Mouse (Mus musculus) activated CD4-positive, CD25-positive, alpha-beta regulatory T cell, adult 9 weeks (primary cell): ENCODE measurements around the gene Tulp2. TPM values are rescaled to one million over a fixed set of nuclear protein-coding genes. Genes with fewer than 3 reads are reported as not detected.

Experiments used
- polyA plus RNA-seq: library from polyadenylated mRNA; unstranded; fragments of 100-300 nt; shearing (Covaris generic); gene quantifications from one replicate; pipeline ENCODE4 v1.2.1, GENCODE M21; 2017

Tulp2 gene
- polyA plus RNA-seq: 1.7 TPM

DNA sequence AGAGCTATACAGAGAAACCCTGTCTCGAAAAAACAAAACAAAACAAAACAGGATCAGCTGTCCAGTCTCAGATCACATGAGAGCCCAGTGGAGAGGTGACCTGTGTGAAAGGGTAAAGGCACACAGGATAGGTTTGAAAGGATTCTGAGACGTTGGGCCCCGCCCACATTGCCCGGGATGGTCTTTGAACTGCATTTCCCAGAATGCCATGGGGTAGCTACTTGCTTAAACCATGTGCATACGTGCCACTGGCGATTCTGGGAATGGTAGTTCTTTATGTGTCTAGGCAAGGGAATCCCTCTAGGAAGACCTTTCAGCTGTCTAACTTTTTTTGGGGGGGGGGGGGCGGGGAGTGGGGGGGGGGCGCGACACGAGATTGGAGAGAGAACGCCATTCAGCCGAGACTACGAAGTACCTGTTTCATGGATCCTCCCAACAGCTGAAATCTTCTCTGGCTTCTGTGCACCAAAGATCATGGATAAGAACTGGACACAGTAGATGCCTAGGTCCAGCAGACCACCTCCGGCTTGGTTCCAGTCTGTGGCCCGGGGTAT lies at the start of gene Tulp2:
Tulp2 (plus strand) TSS at position 504 of the 554 bp plus-strand sequence.

DNA sequence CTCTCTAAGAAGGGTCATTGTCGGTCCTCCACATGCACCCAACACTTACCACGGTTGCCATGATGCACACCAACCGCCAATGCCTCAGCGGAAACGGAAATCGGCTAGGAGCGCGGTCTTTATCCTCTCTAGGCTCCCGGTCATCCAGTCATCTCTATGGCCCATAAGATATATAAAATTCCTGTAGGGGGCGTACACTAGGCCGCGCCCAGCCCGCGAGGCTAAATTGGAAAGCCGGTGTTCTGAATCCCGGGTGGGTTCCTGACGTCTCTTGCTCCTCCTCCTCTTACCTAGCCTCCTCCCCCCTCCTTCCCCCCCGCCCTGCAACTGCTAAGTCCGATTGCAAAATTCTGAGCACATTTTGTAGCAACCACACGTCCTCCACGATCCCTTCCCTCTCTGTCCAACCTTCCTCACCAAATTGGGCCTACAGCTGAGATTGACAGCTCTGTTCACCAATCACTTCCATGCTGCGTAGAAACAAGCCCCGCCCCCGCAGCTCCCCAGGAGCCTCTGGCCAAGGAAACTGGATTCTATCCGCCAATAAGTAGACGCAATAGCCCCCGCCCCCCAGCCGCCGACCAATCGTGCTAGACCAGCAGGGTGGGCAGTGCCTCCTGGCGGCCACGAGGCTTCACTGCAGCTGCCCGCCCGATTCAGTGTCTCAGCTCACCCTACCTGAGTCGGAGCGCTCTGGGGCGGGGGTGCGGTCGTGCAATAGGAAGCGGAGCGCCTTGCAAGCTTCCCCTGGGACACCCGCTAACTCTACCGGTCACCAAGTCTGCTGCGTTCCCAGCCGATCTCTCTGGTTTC lies 47.3 kb upstream of the Tulp2 start, which contains the start of gene Gys1:
Gys1 (plus strand) TSS at position 642 of the 813 bp plus-strand sequence.

DNA sequence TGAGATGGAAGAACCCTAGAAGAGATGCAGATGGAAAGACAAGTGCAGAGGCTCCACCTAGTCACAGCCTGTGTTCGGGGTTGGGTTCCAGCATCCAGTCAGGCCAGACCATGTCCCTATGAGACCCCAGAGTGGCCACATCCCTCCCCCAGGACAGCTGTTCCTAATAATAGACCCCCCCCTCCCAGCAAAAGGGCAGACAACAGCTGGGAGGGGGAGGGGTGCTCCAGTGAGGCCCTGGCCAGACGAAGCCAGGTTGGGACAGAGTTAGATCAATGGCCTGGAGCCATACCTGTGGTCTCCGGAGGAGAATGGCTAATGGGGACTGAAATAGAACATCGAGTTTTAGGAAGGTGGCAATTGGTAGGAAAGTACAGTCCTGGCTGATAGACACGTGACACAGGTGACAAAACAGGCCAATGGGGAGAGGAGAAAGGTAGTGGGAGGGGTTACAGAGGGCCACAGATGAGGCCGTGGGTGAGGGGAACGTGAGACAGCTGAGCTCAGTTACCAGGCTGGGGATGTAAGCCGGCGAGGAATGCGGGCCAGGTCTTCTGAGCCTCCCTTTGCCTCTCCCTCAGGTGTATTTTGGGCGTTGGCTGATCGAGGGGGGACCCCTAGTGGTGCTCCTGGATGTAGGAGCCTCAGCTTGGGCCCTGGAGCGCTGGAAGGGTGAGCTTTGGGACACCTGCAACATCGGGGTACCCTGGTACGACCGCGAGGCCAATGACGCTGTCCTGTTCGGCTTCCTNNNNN lies 44.0 kb upstream of the Tulp2 start, which contains the start of gene Ruvbl2:
Ruvbl2 (minus strand) TSS at position 576 of the 756 bp plus-strand sequence.

DNA sequence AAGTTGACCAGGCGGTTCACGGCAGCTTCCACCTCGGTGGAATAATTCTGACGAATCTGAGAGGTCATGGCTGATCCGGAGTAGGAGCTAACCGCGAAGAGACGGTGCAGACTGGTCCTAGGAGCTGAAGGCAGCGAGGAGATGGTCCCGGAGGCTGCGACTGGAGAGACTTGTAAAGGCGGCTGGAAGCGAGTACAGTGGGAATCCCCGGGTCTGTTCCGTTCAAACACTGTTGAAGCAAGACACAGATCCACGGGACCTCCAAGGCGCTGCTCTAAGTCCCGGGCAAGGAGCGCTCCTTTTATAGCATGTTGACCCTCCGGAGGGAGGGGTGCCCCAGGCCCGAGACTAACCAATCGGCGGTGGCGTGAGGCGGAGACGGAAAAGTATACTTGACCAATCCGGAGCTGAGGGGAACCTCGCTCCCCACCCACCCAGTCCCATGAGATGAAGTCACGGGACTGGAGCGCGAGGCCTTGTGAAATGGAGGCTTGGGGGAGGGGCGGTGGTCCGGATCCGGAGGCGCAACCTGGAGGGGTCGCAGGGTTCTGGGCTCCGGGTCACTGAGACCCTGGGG lies 22.0 kb upstream of the Tulp2 start, which contains the start of gene Ftl1:
Ftl1 (minus strand) TSS at position 321 of the 577 bp plus-strand sequence.

DNA sequence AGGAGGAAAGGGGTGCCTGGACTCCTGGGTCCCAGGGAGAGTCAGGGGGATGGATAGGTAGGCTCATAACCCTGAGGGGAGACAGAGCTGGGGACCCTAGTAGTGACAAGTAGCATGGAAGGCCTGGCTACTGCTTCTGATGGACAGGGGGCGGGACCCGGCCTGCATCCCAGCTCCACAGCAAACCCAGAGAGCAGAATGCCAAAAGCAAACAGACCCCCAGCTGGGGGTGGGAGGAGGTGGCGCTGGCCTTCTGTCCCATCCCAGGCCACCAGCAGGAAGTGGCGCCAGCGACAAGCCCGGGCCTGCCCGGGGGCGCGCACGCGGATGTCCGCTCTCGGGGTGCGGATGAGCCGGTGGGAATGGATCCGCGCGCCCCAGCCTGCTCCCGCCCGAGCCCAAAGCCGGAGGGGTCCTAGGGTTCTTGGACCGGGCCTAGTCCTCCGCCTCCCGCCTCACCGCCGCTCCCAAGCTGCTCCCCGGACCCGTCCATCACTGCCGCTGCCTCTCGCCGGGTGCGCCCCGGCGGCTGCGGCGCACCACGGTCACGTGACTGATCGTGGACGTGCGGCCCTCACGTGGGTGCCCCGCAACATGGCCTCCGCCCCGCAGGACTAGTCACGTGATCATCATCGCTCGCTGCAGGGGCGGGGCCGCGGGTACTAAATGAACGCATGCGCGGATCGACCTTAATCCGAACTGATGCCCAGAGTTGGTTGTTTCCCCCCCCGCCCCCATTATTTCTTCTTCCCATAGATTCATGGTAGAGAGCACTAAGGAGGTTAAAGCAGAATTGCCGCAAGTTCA lies 15.2 kb upstream of the Tulp2 start, which contains the start of gene Bax:
Bax (minus strand) TSS at position 616 of the 807 bp plus-strand sequence.

DNA sequence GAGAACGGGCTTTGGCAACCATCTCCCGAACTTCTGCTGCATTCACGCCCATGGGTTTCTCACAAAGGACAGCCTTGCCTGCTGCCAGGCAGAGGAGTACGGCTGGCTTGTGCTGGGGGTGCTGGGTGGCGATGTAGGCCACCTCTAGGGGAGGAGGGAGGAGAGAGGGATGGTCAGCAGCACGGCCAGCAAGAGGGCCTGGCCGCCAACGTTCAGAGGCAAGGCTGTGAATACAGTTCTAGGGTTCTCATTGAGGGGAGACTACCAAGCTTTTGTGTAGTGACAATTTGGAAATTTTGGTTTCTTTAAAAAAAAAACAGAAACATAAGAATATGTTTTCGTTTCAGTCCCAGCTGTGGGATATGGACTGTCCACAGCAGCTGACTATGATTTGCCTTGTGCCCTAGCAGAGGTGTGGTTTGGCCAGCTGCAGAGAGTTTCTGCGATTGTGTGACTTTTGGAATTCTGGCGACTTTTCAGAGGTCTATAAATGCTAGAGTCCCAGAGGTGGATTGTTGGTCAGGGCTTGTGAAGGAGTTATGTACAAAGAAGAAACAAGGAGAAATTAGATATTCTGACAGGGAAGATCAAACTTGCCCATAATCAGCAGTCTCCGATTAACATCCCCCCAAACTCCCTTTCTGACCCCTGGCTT lies 5.2 kb downstream of the Tulp2 start, which contains the start of gene Gm45808:
Gm45808 (minus strand) TSS at position 51 of the 655 bp plus-strand sequence.

DNA sequence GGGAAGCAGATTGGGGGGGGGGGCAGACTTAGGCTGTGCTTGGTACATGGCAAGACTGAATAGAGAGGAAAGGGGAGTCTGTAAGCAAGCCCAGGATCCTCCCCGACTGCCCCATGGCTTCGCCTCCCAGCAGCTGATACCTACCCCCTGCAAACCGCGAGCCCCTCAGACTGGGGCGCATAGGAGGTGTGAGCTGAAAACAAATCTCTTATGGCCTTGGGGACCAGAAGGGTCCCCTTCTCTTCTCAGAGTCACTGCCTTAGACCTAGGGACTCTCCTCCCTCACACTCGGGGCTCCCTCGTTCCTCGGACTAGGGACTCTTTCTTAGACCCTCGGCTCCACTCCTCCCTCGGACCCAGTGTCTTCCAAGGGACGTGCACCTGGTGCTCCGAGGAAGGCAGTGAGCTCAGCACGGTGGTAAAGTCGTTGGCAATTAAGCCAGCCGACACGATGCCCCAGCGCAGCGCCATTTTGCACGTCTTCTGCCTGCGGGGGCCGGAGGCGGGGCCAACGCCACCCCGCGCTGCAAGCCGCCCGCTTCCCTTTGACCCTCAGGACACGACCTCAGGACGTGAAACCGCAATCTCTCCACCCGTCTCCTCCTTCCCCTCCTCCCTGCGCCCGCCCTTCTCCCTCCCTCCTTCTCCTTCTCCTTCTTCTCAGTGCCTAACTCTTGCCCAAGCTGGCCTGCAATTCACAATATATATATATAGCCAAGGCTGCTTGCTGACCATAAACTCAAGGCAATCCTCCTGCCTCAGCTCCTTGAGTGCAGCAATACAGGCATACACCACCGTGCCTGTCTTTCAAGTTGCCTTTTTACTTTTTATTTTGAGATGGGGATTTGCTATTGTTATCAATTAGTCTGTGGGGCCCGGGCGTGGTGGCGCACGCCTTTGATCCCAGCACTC lies 6.9 kb downstream of the Tulp2 start, which contains the start of gene Dhdh:
Dhdh (minus strand) TSS at position 513 of the 912 bp plus-strand sequence.

DNA sequence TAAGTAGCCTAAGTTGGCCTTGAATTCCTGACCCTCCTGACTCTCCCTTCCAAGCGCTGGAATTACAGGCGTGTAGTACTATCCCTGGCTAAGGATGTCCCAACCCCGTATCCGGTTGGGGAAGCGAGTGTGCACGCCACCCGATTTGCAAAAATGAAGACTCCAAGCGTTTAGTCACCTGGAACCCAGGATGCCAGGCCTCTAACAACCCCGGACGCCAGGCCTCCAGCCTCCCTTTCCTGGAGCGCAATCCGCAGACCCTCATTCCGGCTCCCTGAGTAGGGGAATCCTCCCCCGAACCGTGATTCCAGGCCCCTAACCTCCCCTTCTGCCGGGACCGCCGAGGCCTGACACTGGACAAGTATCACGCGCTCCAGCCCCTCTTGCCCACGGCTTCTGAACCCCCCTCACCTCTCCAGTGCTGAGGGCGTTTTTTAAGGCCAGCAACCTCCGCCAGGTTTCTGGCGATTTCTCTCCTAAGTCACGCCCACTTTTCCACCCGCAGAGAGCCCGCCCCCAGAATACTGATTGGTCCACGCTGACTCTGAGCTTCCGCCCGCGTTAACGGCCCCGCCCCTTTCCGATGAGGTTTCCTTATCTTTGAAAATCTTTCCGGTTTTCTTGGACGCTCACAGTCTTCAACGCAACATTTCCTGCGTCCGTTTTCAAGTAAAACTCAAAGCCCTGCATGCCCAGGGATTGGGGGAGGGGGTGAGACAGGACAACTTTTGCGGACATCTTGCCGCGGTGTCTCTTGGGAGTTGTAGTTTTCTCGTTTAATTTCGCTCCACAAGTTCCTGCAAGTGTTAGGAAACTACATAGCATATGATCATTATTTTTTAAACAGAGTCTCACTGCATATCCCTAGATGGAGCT lies 28.5 kb downstream of the Tulp2 start, which contains the start of gene Nucb1:
Nucb1 (minus strand) TSS at position 495 of the 876 bp plus-strand sequence.

DNA sequence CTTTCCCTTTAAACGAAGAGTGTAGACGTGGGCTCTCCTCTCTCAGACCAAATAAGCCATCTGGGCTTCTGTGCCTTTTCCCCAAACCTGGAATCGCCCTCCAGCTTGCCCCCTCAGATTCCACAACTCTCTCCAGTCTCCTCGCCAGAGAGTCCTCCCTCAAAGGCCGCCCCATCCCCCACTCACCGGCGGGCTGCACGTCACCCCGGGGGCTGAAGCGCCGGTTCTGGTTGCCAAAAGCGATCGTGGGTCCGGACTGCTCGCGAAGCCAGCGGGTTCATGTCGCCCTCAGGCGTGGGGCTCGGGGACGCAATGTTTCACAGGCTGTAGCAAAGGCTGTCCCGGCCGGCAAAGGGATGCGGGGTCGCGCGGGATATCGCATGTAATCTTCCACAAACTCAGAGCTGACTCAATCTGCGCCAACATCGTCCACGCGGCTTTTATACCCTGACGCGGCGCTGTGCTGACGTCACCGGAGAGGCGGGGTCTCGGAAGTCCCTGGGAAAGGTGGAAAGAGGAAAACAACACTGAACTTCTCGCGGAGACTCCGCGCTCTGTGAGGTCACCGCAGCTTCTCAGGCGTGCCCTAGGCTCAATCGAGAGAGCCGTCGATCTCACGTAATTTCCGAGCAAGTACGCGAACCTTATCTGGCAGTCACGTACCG lies 44.3 kb downstream of the Tulp2 start, which contains the start of the genes Ppp1r15a and Plekha4:
Ppp1r15a (minus strand) TSS at position 460 of the 665 bp plus-strand sequence.
Plekha4 (plus strand) TSS at position 522 of the 665 bp plus-strand sequence.

DNA sequence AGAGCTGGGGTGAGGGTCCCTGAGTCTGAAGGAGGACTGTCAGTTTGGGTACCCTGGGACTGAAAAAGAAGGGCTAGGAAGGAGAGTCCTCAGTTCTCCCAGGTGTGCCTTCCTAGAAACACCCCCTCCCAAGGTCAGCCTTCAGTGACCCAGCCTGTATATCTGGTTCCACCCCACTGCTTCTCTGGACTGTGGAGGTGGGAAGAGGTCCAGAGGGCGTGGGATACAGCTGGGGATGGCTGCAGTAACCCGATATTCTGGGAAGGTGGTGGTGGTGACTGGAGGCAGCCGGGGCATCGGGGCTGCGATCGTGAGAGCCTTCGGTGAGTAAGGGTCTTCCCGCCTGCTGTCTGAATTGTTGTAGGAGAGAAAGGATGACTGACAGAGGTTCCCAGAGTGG lies 73.1 kb downstream of the Tulp2 start, which contains the start of gene Hsd17b14:
Hsd17b14 (plus strand) TSS at position 150 of the 400 bp plus-strand sequence.

DNA sequence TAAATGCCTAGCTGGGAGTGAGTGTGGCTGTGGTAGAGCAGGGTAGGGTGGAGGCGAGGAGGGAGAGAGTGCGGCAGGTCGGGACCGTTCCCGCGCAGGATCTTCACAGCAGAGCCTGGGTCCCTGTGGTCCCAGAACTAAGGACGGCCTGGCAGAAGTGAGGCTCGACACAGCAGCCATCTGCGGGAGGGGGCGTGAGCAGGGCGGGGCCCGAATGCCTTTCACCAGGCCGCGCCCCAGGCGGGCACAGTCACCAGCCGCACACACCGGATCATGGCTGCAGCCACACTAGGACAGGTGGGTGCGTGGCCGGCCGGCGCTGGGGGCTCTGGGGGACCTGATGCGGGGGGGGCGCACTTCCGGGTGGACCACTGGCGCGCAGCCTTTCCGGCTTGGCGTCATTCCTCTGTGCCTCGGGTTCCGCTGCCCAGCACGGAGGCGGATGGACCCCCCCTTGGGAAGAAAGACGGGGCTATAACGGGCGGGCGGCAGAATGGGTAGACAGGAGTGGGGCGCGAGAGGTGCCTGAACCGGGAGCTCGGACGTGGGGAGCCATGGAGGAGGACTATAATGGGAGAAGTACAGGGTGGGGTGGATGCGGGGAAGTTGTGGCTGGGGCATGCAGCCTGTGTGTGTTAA lies 88.5 kb downstream of the Tulp2 start, which contains the start of gene Bcat2:
Bcat2 (plus strand) TSS at position 51 of the 639 bp plus-strand sequence.

Other genes with a start within 250 kb of the Tulp2 start
- gene Cd37, start 242.8 kb upstream of the Tulp2 start, polyA plus RNA-seq: 641 TPM
- gene Slc6a16, start 240.8 kb upstream of the Tulp2 start, polyA plus RNA-seq: not detected
- not detected for gene Slc6a21, start 204.4 kb upstream of the Tulp2 start, polyA plus RNA-seq
- 11.7 TPM for gene Trpm4, start 148.1 kb upstream of the Tulp2 start, polyA plus RNA-seq
- gene Hrc, start 146.6 kb upstream of the Tulp2 start, polyA plus RNA-seq: not detected
- 0.12 TPM for gene Ppfia3, start 114.9 kb upstream of the Tulp2 start, polyA plus RNA-seq
- gene Lin7b, start 111.3 kb upstream of the Tulp2 start, polyA plus RNA-seq: 0.89 TPM
- gene Snrnp70, start 86.1 kb upstream of the Tulp2 start, polyA plus RNA-seq: 263 TPM
- gene Kcna7, start 76.2 kb upstream of the Tulp2 start, polyA plus RNA-seq: not detected
- 0.92 TPM for gene Ntf5, start 68.2 kb upstream of the Tulp2 start, polyA plus RNA-seq
- gene Lhb, start 61.1 kb upstream of the Tulp2 start, polyA plus RNA-seq: not detected
- gene Gys1, start 47.0 kb upstream of the Tulp2 start, polyA plus RNA-seq: 19.6 TPM
- gene Ruvbl2, start 43.8 kb upstream of the Tulp2 start, polyA plus RNA-seq: 67.2 TPM
- 2,196 TPM for gene Ftl1, start 22.0 kb upstream of the Tulp2 start, polyA plus RNA-seq
- gene Bax, start 15.0 kb upstream of the Tulp2 start, polyA plus RNA-seq: 249 TPM
- gene Gm45808, start 4.9 kb downstream of the Tulp2 start, polyA plus RNA-seq: 0.88 TPM
- gene Dhdh, start 6.9 kb downstream of the Tulp2 start, polyA plus RNA-seq: 1.0 TPM
- gene Nucb1, start 28.5 kb downstream of the Tulp2 start, polyA plus RNA-seq: 289 TPM
- gene Ppp1r15a, start 44.4 kb downstream of the Tulp2 start, polyA plus RNA-seq: 59.4 TPM
- gene Plekha4, start 44.5 kb downstream of the Tulp2 start, polyA plus RNA-seq: 0.40 TPM
- 1.9 TPM for gene Hsd17b14, start 73.0 kb downstream of the Tulp2 start, polyA plus RNA-seq
- 64.7 TPM for gene Bcat2, start 88.3 kb downstream of the Tulp2 start, polyA plus RNA-seq
- not detected for gene Fgf21, start 133.6 kb downstream of the Tulp2 start, polyA plus RNA-seq
- not detected for gene Fut1, start 135.4 kb downstream of the Tulp2 start, polyA plus RNA-seq
- gene Izumo1, start 139.9 kb downstream of the Tulp2 start, polyA plus RNA-seq: 0.11 TPM
- gene Rasip1, start 145.6 kb downstream of the Tulp2 start, polyA plus RNA-seq: 1.2 TPM
- gene Mamstr, start 158.1 kb downstream of the Tulp2 start, polyA plus RNA-seq: 0.72 TPM
- 0.17 TPM for gene Fut2, start 184.5 kb downstream of the Tulp2 start, polyA plus RNA-seq
- not detected for gene Ntn5, start 202.1 kb downstream of the Tulp2 start, polyA plus RNA-seq
- gene Sec1, start 212.5 kb downstream of the Tulp2 start, polyA plus RNA-seq: 0.33 TPM
- 8.1 TPM for gene Car11, start 218.0 kb downstream of the Tulp2 start, polyA plus RNA-seq
- 12.6 TPM for gene Dbp, start 223.2 kb downstream of the Tulp2 start, polyA plus RNA-seq
- gene Rpl18, start 233.6 kb downstream of the Tulp2 start, polyA plus RNA-seq: 1,812 TPM
- 37.7 TPM for gene Sphk2, start 236.1 kb downstream of the Tulp2 start, polyA plus RNA-seq
- gene Fam83e, start 239.3 kb downstream of the Tulp2 start, polyA plus RNA-seq: not detected
- not detected for gene Spaca4, start 243.9 kb downstream of the Tulp2 start, polyA plus RNA-seq